Mouse (Mus musculus): Measurements from ENCODE around the gene Lat2. TPM values are rescaled to one million over a fixed set of nuclear protein-coding genes. Genes with fewer than 3 reads are reported as not detected.
A peak's percentile ranks its signal among the peaks of the same experiment; 100 is the strongest.

Gene Lat2
- polyA plus RNA-seq, 1 experiment from 2014 or later = 4.2 TPM

DNA sequence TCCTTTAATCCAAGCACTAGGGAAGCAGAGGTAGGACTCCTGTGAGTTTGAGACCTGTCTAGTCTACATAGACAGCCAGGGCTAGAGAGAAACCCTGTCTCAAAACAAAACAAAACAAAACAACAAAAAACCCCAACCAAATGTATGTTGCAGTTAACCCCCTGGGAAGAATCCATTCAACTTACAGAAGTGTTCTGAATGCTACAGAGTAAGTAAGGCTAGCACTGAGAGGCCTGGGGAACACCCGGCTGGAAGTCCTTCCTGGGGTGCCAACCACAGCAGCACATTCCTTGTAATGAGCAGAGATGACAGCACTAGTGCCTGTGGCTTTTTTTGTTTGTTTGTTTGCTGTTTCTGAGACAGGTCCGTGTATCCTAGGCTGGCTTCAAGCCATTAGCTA, 18.0 kb upstream of the Lat2 start:
- Histone ChIP-seq H3K9me3 (no peaks in the 10 kb centered on the region), H3K4me1 (peaks cover 6% of the 10 kb centered on the region), H3K27me3 (ENCODE audit: poor library complexity, severe bottlenecking) (no peaks in the 10 kb centered on the region), H3K27ac (no peak overlapping the region), H3K36me3 (replicated peaks) (peaks cover 96% of the 10 kb centered on the region), H3K4me3 (no peak overlapping the region)
- DNase-seq (ENCODE audit: extremely low spot score, low spot score) = no peak
- WGBS = 79% methylated on average over 2 of the region's 2 CpGs

- Histone ChIP-seq H3K4me3 (no peak overlapping the region), H3K27me3 (ENCODE audit: poor library complexity, severe bottlenecking) (no peaks in the 10 kb centered on the region), H3K36me3 (replicated peaks) (peaks cover 99% of the 10 kb centered on the region), H3K27ac (no peak overlapping the region), H3K4me1 (no peaks in the 10 kb centered on the region), H3K9me3 (no peaks in the 10 kb centered on the region)
- DNase-seq (ENCODE audit: extremely low spot score, low spot score) = no peak
Measured at GRCm38 (mm10) chr5:134630835-134631234, 16.0 kb upstream of the Lat2 start.

GRCm38 (mm10) chr5:134629508-134629907, 14.7 kb upstream of the Lat2 start:
- no peak overlapping the region for H3K27ac ChIP-seq
- H3K9me3 ChIP-seq = no peaks in the 10 kb centered on the region
- H3K36me3 ChIP-seq (replicated peaks) = peaks cover 99% of the 10 kb centered on the region
- H3K4me3 ChIP-seq = no peak overlapping the region
- H3K27me3 ChIP-seq (ENCODE audit: poor library complexity, severe bottlenecking) = no peaks in the 10 kb centered on the region
- H3K4me1 ChIP-seq = no peaks in the 10 kb centered on the region
- DNase-seq (ENCODE audit: extremely low spot score, low spot score) = no peak
- 89% methylated on average over 4 of the region's 4 CpGs for WGBS

DNA sequence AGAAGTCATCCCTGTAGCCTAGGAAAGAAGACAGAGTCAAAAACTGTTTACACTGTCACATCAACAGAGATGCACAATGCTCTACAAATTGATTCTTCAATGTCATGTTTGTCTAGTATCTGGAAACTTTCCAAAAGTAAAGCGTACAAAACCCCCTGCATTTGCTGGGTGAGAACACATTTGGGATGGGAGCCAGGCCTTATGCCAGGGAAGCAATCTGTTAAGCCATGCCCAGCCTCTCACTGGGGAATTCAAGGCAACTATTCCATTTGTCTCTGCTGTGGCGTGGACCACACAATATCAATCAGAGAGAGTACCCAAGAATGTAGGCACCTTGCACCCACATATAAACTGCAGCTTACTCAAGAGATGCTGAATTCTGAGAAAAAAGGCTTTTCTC, 7.2 kb upstream of the Lat2 start:
- Histone ChIP-seq H3K4me1 (no peaks in the 10 kb centered on the region), H3K36me3 (replicated peaks) (peaks cover 100% of the 10 kb centered on the region), H3K9me3 (no peaks in the 10 kb centered on the region), H3K4me3 (no peak overlapping the region), H3K27me3 (ENCODE audit: poor library complexity, severe bottlenecking) (no peaks in the 10 kb centered on the region), H3K27ac (no peak overlapping the region)
- DNase-seq (ENCODE audit: extremely low spot score, low spot score) = no peak
- 95% methylated on average over 2 of the region's 2 CpGs for WGBS

DNA sequence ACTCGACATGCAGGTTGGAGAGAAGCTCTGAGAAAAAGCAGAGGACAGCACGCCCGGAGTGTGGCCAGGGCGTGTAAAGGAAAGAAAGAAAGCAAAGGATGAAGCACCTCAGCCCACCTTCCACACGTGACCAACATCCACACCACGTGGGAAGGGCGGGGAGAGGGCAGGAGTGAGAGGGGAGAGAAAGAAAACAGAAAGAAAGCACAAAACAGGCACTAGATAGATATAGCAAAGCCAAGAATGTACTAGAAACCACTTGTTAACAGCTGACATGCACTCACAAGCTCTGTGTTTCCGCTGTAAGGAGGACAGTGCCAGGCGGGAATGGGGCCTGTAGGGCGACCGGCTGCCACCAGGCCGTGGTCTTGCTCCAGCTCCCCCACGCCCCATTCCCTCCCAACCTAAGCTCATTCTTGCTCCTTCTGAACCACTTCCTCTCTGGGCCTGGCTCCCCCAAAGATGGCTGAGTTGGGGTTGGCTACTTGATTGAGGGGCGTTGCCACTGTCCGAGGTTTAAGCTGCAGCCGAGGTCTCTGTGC, 6.3 kb upstream of the Lat2 start:
- peaks cover 100% of the 10 kb centered on the region for H3K36me3 ChIP-seq (replicated peaks)
- H3K27me3 ChIP-seq (ENCODE audit: poor library complexity, severe bottlenecking) = no peaks in the 10 kb centered on the region
- no peaks in the 10 kb centered on the region for H3K4me1 ChIP-seq
- no peaks in the 10 kb centered on the region for H3K9me3 ChIP-seq
- H3K27ac ChIP-seq = no peak overlapping the region
- no peak overlapping the region for H3K4me3 ChIP-seq
- WGBS = 93% methylated on average over 16 of the region's 16 CpGs
- DNase-seq (ENCODE audit: extremely low spot score, low spot score) = no peak

DNA sequence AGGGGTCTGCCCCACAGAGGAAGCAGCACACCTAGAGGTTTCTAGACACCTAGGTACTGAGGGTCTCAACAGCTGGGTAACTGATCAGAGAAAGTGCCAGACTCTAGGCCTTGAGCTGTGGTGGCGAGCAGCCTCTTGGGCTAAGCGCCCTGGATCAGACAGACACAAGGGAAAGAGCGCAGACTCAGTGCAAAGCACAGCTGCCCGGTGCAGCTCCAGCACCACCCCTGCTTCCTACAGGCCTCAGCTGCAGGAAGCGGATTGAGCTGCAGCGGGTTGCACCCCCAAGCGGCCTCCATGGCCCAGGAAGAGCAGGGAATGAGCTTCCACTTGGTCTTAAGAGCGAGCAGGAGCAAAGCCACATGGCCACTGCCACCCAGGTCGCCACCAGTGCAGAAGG, 5.6 kb upstream of the Lat2 start:
- H3K9me3 ChIP-seq = no peaks in the 10 kb centered on the region
- WGBS = 97% methylated on average over 9 of the region's 9 CpGs
- no peak overlapping the region for H3K27ac ChIP-seq
- no peaks in the 10 kb centered on the region for H3K4me1 ChIP-seq
- H3K36me3 ChIP-seq (replicated peaks) = peaks cover 100% of the 10 kb centered on the region
- H3K27me3 ChIP-seq (ENCODE audit: poor library complexity, severe bottlenecking) = no peaks in the 10 kb centered on the region
- no peak overlapping the region for H3K4me3 ChIP-seq
- DNase-seq (ENCODE audit: extremely low spot score, low spot score) = no peak

GRCm38 (mm10) chr5:134617071-134617470, 2.2 kb upstream of the Lat2 start:
- Histone ChIP-seq H3K4me3 (no peak overlapping the region), H3K9me3 (no peaks in the 10 kb centered on the region), H3K27ac (no peak overlapping the region), H3K27me3 (ENCODE audit: poor library complexity, severe bottlenecking) (no peaks in the 10 kb centered on the region), H3K36me3 (replicated peaks) (peaks cover 80% of the 10 kb centered on the region), H3K4me1 (peaks cover 2% of the 10 kb centered on the region; the same call in 1 of the 2 replicates)
- peak; percentile 43 for DNase-seq (ENCODE audit: extremely low spot score, low spot score)
- WGBS = 57% methylated on average over 3 of the region's 3 CpGs

DNA sequence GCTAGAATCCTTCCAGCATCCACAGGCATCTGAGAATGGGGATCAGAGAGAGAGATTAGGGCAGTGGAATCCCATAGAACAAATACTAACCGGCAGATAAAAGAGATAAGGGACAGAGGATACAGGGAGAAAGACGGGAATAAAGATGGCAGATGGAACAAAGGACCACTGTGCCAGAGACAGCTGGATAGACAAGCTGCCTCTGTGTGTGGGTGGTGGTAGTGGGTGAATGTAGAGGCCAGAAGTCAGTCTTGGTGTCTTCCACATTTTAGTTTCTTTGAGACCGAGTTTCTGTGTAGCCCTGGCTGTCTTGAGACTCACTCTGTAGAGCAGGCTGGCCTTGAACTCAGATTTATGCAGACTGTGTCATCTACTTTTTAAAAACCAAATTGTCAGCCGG, 955 bp upstream of the Lat2 start:
- no peak overlapping the region for H3K4me3 ChIP-seq
- H3K27ac ChIP-seq = no peak overlapping the region
- DNase-seq (ENCODE audit: extremely low spot score, low spot score) = no peak
- 75% methylated on average over 4 of the region's 4 CpGs for WGBS
- H3K27me3 ChIP-seq (ENCODE audit: poor library complexity, severe bottlenecking) = no peaks in the 10 kb centered on the region
- H3K4me1 ChIP-seq = peaks cover 4% of the 10 kb centered on the region; the same call in 1 of the 2 replicates
- H3K36me3 ChIP-seq (replicated peaks) = peaks cover 68% of the 10 kb centered on the region
- H3K9me3 ChIP-seq = no peaks in the 10 kb centered on the region

DNA sequence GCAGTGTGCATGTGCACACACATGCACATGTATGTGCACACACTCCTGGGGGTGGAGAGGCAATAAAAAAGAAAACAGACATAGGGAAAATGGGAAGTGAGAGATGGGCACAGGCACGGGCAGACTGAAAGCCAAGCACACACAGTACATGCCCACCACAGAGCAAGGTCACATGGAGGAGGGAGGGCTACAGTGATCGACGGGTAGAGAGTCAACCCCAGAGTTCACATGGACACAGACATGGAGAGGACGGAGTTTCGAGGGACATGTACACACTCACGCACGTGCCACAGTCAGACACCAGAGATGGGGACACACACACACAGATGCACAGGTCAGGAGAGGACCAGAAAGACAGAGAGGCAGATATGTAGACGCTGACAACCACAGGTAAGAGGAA, 555 bp upstream of the Lat2 start:
- DNase-seq (ENCODE audit: extremely low spot score, low spot score) = no peak
- WGBS = 89% methylated on average over 8 of the region's 8 CpGs
- Histone ChIP-seq H3K4me3 (no peak overlapping the region), H3K36me3 (replicated peaks) (peaks cover 64% of the 10 kb centered on the region), H3K27ac (no peak overlapping the region), H3K4me1 (peaks cover 4% of the 10 kb centered on the region; the same call in 1 of the 2 replicates), H3K27me3 (ENCODE audit: poor library complexity, severe bottlenecking) (no peaks in the 10 kb centered on the region), H3K9me3 (no peaks in the 10 kb centered on the region)

- Histone ChIP-seq H3K27ac (no peak overlapping the region), H3K36me3 (replicated peaks) (peaks cover 53% of the 10 kb centered on the region)
Measured at GRCm38 (mm10) chr5:134614296-134614695, 529 bp downstream of the Lat2 start.

DNA sequence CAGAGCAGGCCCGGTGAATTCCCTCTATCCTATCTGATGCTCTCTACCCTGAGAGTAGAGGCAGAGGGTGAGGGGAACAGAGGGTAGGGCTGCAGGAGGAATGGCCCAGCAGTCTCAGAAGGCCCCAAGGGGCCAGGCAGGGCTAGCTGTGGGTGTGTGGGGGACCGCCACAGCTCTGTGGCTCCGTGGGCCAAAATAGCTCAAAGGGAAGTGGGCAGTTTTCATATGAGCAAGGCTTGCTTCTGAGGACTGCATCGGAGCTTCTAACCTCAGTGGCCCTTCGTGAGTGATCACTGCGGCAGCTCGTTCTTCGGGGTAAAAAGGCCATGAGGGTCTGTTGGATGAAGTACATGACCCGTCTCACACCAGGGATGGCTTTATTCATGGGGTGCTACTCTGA, 1.1 kb downstream of the Lat2 start:
- DNase-seq (ENCODE audit: extremely low spot score, low spot score) = no peak
- H3K4me1 ChIP-seq = peaks cover 4% of the 10 kb centered on the region; the same call in 1 of the 2 replicates
- H3K36me3 ChIP-seq (replicated peaks) = peaks cover 47% of the 10 kb centered on the region
- no peaks in the 10 kb centered on the region for H3K9me3 ChIP-seq
- H3K27ac ChIP-seq = no peak overlapping the region
- no peaks in the 10 kb centered on the region for H3K27me3 ChIP-seq (ENCODE audit: poor library complexity, severe bottlenecking)
- 86% methylated on average over 9 of the region's 9 CpGs for WGBS
- H3K4me3 ChIP-seq = no peak overlapping the region

More at GRCm38 (mm10) chr5:134614296-134614695, 529 bp downstream of the Lat2 start:
- Histone ChIP-seq H3K4me3 (no peak overlapping the region), H3K9me3 (no peaks in the 10 kb centered on the region), H3K27me3 (ENCODE audit: poor library complexity, severe bottlenecking) (no peaks in the 10 kb centered on the region), H3K4me1 (peaks cover 4% of the 10 kb centered on the region; the same call in 1 of the 2 replicates)
- DNase-seq (ENCODE audit: extremely low spot score, low spot score) = no peak
- WGBS = 91% methylated on average over 8 of the region's 8 CpGs

DNA sequence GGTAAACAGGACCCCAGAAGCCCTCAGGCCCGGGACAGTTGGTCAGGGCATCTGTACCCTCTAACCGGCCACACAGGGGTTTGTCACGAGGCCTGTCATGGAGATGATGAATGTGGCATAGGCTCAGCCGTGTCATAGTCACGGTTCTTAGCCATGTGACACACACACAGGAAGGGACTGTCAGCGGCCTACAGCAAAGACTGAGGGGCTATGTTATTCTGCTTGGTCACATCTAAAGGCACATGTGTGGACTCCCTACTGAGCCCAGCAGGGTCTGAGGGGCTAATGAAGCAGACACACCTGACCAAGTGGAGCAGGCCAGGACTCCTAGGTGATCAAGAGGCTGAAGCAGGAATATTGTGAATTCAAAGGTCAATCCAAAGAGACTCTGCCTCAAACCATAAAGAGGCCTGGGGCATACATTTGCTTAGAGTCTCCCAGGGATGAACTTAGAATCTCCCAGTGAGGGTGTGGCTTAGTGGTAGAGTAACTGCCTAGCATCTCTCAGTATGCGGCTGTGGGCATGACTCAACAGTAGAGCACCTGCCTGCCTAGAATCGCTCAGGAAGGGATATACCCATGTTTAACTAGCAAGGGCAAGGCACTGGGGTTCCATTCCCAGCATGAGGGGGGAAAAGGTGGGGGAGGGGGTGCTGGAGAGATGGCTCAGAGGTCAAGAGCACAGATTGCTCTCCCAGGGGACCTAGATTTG, 2.9 kb downstream of the Lat2 start:
- peaks cover 4% of the 10 kb centered on the region; the same call in 1 of the 2 replicates for H3K4me1 ChIP-seq
- H3K36me3 ChIP-seq (replicated peaks) = peaks cover 29% of the 10 kb centered on the region
- no peak overlapping the region for H3K4me3 ChIP-seq
- no peaks in the 10 kb centered on the region for H3K27me3 ChIP-seq (ENCODE audit: poor library complexity, severe bottlenecking)
- WGBS = 86% methylated on average over 8 of the region's 8 CpGs
- no peaks in the 10 kb centered on the region for H3K9me3 ChIP-seq
- DNase-seq (ENCODE audit: extremely low spot score, low spot score) = no peak
- H3K27ac ChIP-seq = no peak overlapping the region

GRCm38 (mm10) chr5:134609916-134610643, 4.7 kb downstream of the Lat2 start:
- DNase-seq (ENCODE audit: extremely low spot score, low spot score) = no peak
- WGBS = 85% methylated on average over 12 of the region's 12 CpGs
- peaks cover 4% of the 10 kb centered on the region; the same call in 1 of the 2 replicates for H3K4me1 ChIP-seq
- H3K36me3 ChIP-seq (replicated peaks) = peaks cover 13% of the 10 kb centered on the region
- H3K9me3 ChIP-seq = no peaks in the 10 kb centered on the region
- H3K27ac ChIP-seq = no peak overlapping the region
- no peak overlapping the region for H3K4me3 ChIP-seq
- H3K27me3 ChIP-seq (ENCODE audit: poor library complexity, severe bottlenecking) = no peaks in the 10 kb centered on the region
